Mouse (Mus musculus): ENCODE data around the gene Slfn5. TPM values are rescaled to one million over a fixed set of nuclear protein-coding genes. Genes with fewer than 3 reads are reported as not detected.
A peak's percentile ranks its signal among the peaks of the same experiment; 100 is the strongest.

Slfn5 gene
- 0.13 TPM for polyA plus RNA-seq (2012; fragmentation: generic; extraction: Trizol)
- long read RNA-seq, experiment 1, result 0 reads
- long read RNA-seq, experiment 2, result 0 reads

DNA sequence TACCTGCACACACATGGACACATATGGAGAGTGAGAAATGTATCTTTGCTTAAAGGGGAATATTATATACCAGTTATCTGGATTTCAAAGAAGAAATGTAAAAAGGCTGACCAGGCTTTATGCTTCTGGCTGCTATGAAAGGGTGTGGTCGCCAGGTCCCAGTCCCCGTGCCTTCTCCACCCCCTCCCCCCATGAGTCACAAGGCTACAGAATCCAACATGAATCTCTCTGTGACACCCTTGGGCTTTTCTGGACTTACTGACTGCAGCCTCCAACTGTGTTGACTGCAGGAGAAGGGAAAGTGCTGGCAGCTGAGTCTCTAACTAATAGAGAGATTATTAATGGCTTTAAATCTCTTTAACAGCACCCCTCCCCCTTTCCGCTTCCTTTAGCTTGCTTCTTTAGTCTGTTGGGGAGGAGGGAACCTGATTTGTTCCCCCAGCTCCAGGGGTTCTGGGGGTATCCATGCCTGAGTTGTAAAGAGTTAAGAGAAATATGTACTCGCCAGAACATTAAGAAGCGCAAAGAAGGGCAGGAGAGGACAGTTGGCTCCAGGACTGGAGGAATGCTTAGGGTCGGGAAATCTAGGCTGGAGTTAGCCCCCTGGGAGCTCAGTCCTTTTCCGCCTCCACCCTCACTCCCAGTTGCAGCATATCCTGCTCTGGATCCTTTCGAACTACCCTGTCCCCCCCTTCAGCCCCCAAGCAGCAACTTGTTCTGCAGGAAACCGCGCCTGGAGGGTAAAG lies at the start of gene Slfn5:
Slfn5 (plus strand) TSS at position 614 of the 746 bp plus-strand sequence.
- H3K79me3 ChIP-seq (ENCODE audit: low read depth), result no peaks in the 10 kb centered on the region
- TF ChIP-seq MYOD1 (IDR thresholded peaks at IDR 0.05; ENCODE audit: control insufficient read depth, insufficient read length, low read depth) (no peak), CEBPB (IDR thresholded peaks at IDR 0.05; ENCODE audit: low read depth) (no peak), USF1 (IDR thresholded peaks at IDR 0.05; ENCODE audit: low read depth) (no peak), MAX (IDR thresholded peaks at IDR 0.05) (no peak), FOSL1 (IDR thresholded peaks at IDR 0.05; ENCODE audit: insufficient read depth, low read length, poor library complexity, severe bottlenecking) (no peak), MYOG (IDR thresholded peaks at IDR 0.05; ENCODE audit: control insufficient read depth, extremely low read depth, insufficient read length) (no peak), CTCF (IDR thresholded peaks at IDR 0.05; ENCODE audit: control insufficient read depth, insufficient read depth, insufficient read length) (no peak)
- no peaks in the 10 kb centered on the region for H3K36me3 ChIP-seq (ENCODE audit: control insufficient read depth, insufficient read depth)
- H3ac ChIP-seq (ENCODE audit: control insufficient read depth, insufficient read length, low read depth), result no peak within 1 kb of the TSS
- H3K79me2 ChIP-seq (ENCODE audit: control insufficient read depth, insufficient read depth), result no peaks in the 10 kb centered on the region
- no peaks in the 10 kb centered on the region for H3K27me3 ChIP-seq (ENCODE audit: control insufficient read depth, insufficient read depth, insufficient read length)
- no peak within 1 kb of the TSS for H3K4me3 ChIP-seq (ENCODE audit: insufficient read depth, poor library complexity, severe bottlenecking)

DNA sequence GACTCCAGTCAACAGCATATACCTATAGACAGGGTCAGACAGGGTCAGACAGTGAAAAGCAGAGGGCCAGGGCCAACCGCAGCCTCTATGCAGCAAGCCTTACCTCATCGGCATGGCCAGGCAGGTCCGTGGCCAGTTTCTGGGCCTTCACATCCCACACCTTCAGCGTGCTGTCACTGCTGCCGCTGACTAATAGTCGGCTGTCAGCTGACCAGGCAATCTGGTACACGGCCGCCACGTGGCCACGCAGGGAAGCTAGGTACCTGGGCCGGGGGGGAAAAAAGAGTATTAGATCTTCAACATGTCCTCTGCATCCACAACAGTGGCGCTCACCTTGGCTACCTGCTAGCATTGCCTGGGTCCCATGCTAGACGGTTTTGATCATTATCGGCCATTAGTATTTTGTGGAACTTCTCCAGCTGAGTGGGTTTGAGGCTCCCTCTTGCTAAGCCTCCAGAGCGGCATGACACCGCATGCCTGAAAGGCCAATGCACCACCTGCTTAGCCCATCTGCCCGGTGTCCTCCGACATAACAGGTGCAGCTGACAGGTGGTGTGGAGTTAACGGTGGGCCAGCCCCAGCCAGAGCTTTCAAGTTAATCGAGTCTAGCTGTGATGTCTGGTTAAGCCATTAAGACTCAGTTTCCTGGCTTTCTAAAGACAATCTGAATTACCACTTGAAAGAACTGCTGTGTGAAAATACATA lies 49.4 kb upstream of the Slfn5 start:
- Histone ChIP-seq H3ac (ENCODE audit: control insufficient read depth, insufficient read length, low read depth) (no peak overlapping the region), H3K36me3 (ENCODE audit: control insufficient read depth, insufficient read depth) (peaks cover 62% of the 10 kb centered on the region), H3K27me3 (ENCODE audit: control insufficient read depth, insufficient read depth, insufficient read length) (no peaks in the 10 kb centered on the region), H3K79me2 (ENCODE audit: control insufficient read depth, insufficient read depth) (peaks cover 2% of the 10 kb centered on the region), H3K4me3 (ENCODE audit: insufficient read depth, poor library complexity, severe bottlenecking) (no peak overlapping the region), H3K79me3 (ENCODE audit: low read depth) (no peaks in the 10 kb centered on the region)
- TF ChIP-seq CEBPB (IDR thresholded peaks at IDR 0.05; ENCODE audit: low read depth), result no peak
- no peak for TF ChIP-seq USF1 (IDR thresholded peaks at IDR 0.05; ENCODE audit: low read depth)
- no peak for TF ChIP-seq CTCF (IDR thresholded peaks at IDR 0.05; ENCODE audit: control insufficient read depth, insufficient read depth, insufficient read length)
- TF ChIP-seq FOSL1 (IDR thresholded peaks at IDR 0.05; ENCODE audit: insufficient read depth, low read length, poor library complexity, severe bottlenecking), result no peak
- no peak for TF ChIP-seq MYOG (IDR thresholded peaks at IDR 0.05; ENCODE audit: control insufficient read depth, extremely low read depth, insufficient read length)
- TF ChIP-seq MYOD1 (IDR thresholded peaks at IDR 0.05; ENCODE audit: control insufficient read depth, insufficient read length, low read depth), result no peak
- TF ChIP-seq MAX (IDR thresholded peaks at IDR 0.05), result no peak

GRCm38 (mm10) chr11:82904952-82905351 lies 46.2 kb upstream of the Slfn5 start:
- TF ChIP-seq MYOG (IDR thresholded peaks at IDR 0.05; ENCODE audit: control insufficient read depth, extremely low read depth, insufficient read length) (no peak), MYOD1 (IDR thresholded peaks at IDR 0.05; ENCODE audit: control insufficient read depth, insufficient read length, low read depth) (no peak), FOSL1 (IDR thresholded peaks at IDR 0.05; ENCODE audit: insufficient read depth, low read length, poor library complexity, severe bottlenecking) (no peak), CEBPB (IDR thresholded peaks at IDR 0.05; ENCODE audit: low read depth) (no peak), USF1 (IDR thresholded peaks at IDR 0.05; ENCODE audit: low read depth) (no peak), MAX (IDR thresholded peaks at IDR 0.05) (no peak), CTCF (IDR thresholded peaks at IDR 0.05; ENCODE audit: control insufficient read depth, insufficient read depth, insufficient read length) (no peak)
- no peaks in the 10 kb centered on the region for H3K27me3 ChIP-seq (ENCODE audit: control insufficient read depth, insufficient read depth, insufficient read length)
- H3K79me2 ChIP-seq (ENCODE audit: control insufficient read depth, insufficient read depth), result peaks cover 16% of the 10 kb centered on the region
- peaks cover 7% of the 10 kb centered on the region for H3K79me3 ChIP-seq (ENCODE audit: low read depth)
- H3K36me3 ChIP-seq (ENCODE audit: control insufficient read depth, insufficient read depth), result peaks cover 60% of the 10 kb centered on the region
- H3ac ChIP-seq (ENCODE audit: control insufficient read depth, insufficient read length, low read depth), result no peak overlapping the region
- H3K4me3 ChIP-seq (ENCODE audit: insufficient read depth, poor library complexity, severe bottlenecking), result no peak overlapping the region

DNA sequence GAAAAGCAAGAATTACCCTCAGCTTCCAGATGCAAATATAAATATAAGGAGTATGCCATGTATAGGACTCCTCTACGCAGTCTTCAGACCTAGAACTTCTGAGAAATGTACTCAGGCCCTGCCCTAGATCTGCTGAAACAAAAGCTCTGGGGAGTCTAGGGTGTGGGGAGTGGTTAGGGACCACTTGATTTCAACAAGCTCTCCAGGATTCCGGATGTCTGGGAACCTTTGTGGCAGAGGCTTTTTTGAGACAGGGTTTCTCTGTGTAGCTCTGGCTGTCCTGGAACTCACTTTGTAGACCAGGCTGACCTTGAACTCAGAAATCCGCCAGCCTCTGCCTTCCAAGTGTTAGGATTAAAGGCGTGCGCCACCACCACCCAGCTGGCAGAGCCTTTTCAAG lies 45.3 kb upstream of the Slfn5 start:
- no peak overlapping the region for H3K4me3 ChIP-seq (ENCODE audit: insufficient read depth, poor library complexity, severe bottlenecking)
- H3K27me3 ChIP-seq (ENCODE audit: control insufficient read depth, insufficient read depth, insufficient read length), result no peaks in the 10 kb centered on the region
- TF ChIP-seq USF1 (IDR thresholded peaks at IDR 0.05; ENCODE audit: low read depth), result no peak
- TF ChIP-seq MYOD1 (IDR thresholded peaks at IDR 0.05; ENCODE audit: control insufficient read depth, insufficient read length, low read depth), result no peak
- no peak for TF ChIP-seq CTCF (IDR thresholded peaks at IDR 0.05; ENCODE audit: control insufficient read depth, insufficient read depth, insufficient read length)
- peaks cover 16% of the 10 kb centered on the region for H3K79me2 ChIP-seq (ENCODE audit: control insufficient read depth, insufficient read depth)
- no peak overlapping the region for H3ac ChIP-seq (ENCODE audit: control insufficient read depth, insufficient read length, low read depth)
- H3K36me3 ChIP-seq (ENCODE audit: control insufficient read depth, insufficient read depth), result peaks cover 52% of the 10 kb centered on the region
- peaks cover 7% of the 10 kb centered on the region for H3K79me3 ChIP-seq (ENCODE audit: low read depth)

GRCm38 (mm10) chr11:82907651-82908607 lies 43.2 kb upstream of the Slfn5 start, which contains the start of gene Nle1:
Gene Nle1 (minus strand): TSS chr11:82908411.
- peaks cover 4% of the 10 kb centered on the region for H3K27me3 ChIP-seq (ENCODE audit: control insufficient read depth, insufficient read depth, insufficient read length)
- H3ac ChIP-seq (ENCODE audit: control insufficient read depth, insufficient read length, low read depth), result peak within 1 kb of the TSS; percentile 89
- peaks cover 7% of the 10 kb centered on the region for H3K79me3 ChIP-seq (ENCODE audit: low read depth)
- H3K36me3 ChIP-seq (ENCODE audit: control insufficient read depth, insufficient read depth), result peaks cover 32% of the 10 kb centered on the region
- no peak for TF ChIP-seq MYOG (IDR thresholded peaks at IDR 0.05; ENCODE audit: control insufficient read depth, extremely low read depth, insufficient read length)
- TF ChIP-seq FOSL1 (IDR thresholded peaks at IDR 0.05; ENCODE audit: insufficient read depth, low read length, poor library complexity, severe bottlenecking), result no peak
- TF ChIP-seq MAX (IDR thresholded peaks at IDR 0.05), result peak; percentile 69
- TF ChIP-seq CTCF (IDR thresholded peaks at IDR 0.05; ENCODE audit: control insufficient read depth, insufficient read depth, insufficient read length), result peak; percentile 86
- H3K79me2 ChIP-seq (ENCODE audit: control insufficient read depth, insufficient read depth), result peaks cover 16% of the 10 kb centered on the region
- peak within 1 kb of the TSS; percentile 86 for H3K4me3 ChIP-seq (ENCODE audit: insufficient read depth, poor library complexity, severe bottlenecking)
